Mouse (Mus musculus) thymus, adult 2 months (tissue): ENCODE data around the gene Zfp462.

Source experiments
- CTCF ChIP-seq: fragments of 200-500 bp; IDR thresholded peaks from 2 replicates; pipeline ENCODE4 v1.5.1; 2012; ENCODE audit warnings: mild to moderate bottlenecking, control low read depth, low read length, moderate library complexity, borderline replicate concordance; ENCODE audit not compliant: control insufficient read depth, poor library complexity, insufficient read depth; ENCODE audit errors: extremely low read depth
- POLR2A ChIP-seq: fragments of 200-500 bp; IDR thresholded peaks from 2 replicates; pipeline ENCODE4 v1.6.1; 2012; ENCODE audit warnings: mild to moderate bottlenecking, low read length, control low read depth, moderate library complexity; ENCODE audit not compliant: control insufficient read depth, poor library complexity, insufficient read depth; ENCODE audit errors: extremely low read depth

GRCm38 (mm10) chr4:54999556-54999955, 54.7 kb downstream of the Zfp462 start:
- no peak for TF ChIP-seq CTCF
- TF ChIP-seq POLR2A: no peak
